Mouse (Mus musculus) myocyte (in vitro differentiated cells): ENCODE data around the gene Fkbp4.
A peak's percentile ranks its signal among the peaks of the same experiment; 100 is the strongest.

ENCODE experiments used
- MYOG ChIP-seq, 3 experiments: IDR thresholded peaks; one replicate each; pipeline ENCODE4 v1.6.1; 2011; ENCODE audit warnings: control low read depth in 2 of 3, low read depth in 2 of 3, mild to moderate bottlenecking in 2 of 3; ENCODE audit not compliant: insufficient read length in 2 of 3, control insufficient read depth in 1 of 3, insufficient read depth in 1 of 3
- POLR2A ChIP-seq: IDR thresholded peaks from one replicate; pipeline ENCODE4 v1.6.1; 2011; ENCODE audit warnings: low read depth, mild to moderate bottlenecking, control low read depth, moderate library complexity; ENCODE audit not compliant: insufficient read length

DNA sequence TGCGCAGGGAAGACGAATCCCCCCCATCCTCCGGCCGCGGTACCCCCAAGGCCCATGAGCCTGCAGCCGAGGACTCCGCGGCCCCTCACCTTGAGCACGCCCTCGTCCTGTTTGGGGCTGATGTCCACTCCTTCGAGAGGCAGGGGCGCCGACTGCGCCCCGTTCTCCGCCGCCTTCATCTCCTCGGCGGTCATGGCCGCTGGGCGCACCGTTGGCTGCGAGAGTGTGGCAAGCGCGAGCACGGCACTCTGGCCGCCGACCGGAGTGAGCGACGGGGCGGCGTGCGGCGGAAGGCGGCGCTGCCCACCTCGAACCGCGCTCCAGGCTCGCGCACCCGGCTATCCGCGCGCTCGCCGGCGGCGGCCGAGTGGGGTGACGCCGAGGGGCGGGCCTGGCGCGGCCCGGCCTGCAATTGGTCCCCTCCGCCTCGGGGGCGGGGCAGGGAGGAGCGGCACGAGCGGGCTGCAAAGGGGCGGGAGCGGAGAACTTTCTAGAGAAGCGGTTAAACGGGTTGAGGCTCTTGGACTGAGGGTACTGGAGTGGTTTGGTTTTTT lies at the start of gene Fkbp4:
- no peak for TF ChIP-seq MYOG (IDR thresholded peaks at IDR 0.05; ENCODE audit: control insufficient read depth in 1 of 3, insufficient read depth in 1 of 3, insufficient read length in 2 of 3, low read depth in 2 of 3)
- TF ChIP-seq POLR2A = peak; percentile 99
